Mouse (Mus musculus) frontal cortex, postnatal 36 days (tissue): ENCODE results near the gene Mlxip.
A peak's percentile ranks its signal among the peaks of the same experiment; 100 is the strongest.

Source experiments
- DNase-seq, 2 experiments: peaks; one replicate each; pipeline ENCODE4 v3.0.0; 2022; ENCODE audit warnings: low spot score in 2 of 2

The Mlxip gene

DNA sequence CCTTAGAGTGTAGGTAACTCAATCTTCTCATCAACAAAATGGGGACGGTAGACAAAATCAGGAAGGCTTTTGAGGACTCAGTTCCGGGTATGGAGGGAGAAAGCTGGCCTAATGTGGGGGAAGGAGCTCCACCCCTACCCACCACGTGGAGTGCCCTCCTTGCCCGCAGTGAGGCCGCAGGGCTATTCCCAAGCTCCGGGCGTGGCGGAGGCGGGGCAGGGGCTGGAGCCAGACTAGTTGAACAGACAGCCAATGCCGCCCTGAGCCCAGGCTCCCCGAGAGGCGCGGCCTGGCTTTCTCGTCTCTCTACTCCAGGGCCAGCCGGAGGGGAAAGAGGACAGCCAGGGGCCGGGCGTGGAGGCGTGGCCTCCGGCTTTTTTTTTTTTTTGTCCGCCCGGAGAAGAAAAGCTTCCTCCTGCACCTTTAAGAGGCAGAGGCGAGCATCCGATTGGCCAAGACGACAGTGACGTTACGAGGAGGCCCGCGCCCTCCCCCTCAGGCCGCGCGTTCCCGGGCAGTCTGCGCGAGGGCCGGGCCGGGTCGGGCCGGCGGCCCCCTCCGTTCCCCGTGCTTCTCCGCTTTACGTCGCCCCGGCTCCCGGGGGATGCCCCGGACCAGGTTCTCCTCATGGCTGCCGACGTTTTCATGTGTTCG lies at the start of gene Mlxip:
Mlxip (plus strand) TSS at position 496 of the 654 bp plus-strand sequence.
- DNase-seq = peak; percentile 91

DNA sequence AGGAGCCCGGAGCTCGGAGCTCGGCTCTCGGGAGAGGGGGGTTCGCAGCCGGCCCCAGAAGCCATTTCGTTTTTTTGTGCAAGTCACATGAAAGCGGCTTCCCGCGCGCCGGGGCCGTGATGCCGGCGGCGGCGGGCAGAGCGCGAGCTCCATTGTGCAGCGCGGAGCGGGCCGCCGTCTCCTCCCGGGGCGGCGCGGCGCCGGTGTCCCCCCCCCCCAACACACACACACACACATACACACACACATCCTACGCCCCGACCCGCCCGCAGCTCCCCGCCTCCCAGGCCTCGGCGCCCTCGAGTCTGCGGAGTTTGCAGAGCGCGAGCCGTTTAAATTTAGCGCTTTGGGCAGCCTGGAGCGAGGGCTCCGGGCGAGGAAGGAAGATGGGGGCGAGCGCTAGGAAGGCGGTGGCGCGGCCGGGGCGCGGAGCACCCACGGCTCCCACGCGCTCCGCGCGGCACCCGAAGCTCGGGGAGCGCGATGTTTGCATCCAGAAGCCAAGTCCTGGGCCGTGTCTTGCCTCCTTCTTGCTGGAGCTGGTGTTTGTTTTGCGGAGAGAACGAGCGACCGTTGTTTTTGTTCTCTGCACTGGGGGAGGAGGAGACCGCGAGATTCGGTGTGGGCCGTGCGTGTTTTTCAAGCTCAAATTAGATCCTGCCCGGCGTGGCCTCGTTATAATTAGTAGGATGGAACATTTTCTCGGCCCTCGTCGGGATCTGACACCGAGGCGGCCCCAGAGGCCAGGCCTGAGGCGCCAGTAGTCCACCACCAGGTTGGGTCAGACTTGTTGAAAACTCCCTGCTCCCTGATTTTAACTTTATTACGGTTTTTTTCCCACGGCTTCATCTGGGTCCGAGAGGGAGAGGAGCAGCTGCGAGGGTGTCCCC lies 49.4 kb upstream of the Mlxip start:
- DNase-seq = peak; percentile 54 to 64

DNA sequence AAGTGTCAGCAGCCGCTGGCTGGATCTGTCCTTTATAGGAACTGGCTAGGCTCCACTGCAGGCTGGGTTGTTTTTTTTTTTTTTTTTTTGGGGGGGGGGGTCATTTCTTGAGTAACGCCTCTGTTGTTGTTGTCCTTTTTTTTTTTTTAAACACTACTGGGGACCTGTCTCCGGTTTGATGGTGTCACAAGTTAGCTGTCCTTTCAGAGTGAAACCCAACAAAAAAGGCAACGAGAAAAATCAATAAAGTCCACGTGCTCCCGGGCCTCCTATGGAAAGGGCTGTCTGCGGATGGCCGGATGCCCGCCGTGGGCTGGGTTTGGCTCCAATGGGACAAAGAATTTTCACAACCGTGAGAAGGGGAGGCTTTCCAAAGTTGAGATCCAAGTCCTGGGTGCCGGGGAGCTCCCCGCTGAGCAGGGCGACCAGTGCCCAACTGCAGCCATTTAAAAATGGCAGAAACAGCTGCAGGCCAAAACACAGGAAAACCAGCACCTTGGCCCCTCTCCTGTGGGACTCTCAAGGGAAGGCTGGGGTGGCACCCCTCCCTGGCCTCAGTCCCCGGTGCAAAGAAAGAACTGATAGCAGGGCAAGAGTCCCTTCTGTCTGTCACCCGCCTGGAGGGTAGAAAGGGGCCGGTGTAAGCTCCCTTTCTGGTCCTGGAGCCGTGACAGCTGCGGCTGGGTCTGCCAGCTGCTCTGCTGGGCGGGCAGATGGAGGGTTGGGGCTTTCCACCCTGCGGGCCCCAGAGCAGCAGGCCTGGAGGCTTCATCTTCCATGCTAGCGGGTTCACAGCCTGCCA lies 48.5 kb upstream of the Mlxip start:
- peak; percentile 52 to 68 for DNase-seq

DNA sequence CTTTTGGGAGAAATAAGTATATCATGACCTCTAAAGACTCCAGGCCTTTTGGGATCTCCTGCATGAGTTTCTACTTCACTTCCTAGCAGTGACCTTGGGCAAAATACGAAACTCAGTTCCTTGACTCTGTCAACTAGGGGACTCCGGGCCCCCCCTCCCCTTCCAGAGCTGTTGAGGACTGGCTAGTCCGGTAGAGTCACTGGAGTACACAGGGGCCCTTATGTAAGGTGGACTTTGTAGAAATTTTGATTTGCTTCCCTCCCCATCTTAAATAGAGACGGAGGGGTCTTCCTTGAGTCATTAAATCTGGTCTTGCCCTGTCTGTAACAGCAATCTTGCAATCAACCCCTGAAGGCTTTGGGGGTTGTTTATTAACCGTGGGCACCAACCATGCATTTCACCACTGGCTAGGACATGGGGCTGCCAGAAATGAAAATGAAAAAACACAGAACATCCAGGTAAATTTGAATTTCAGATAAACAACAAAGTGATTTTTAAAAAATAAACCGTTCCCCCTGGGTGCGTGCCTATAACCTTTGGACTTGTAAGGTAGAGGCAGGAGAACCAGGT lies 47.8 kb upstream of the Mlxip start:
- DNase-seq = no peak

DNA sequence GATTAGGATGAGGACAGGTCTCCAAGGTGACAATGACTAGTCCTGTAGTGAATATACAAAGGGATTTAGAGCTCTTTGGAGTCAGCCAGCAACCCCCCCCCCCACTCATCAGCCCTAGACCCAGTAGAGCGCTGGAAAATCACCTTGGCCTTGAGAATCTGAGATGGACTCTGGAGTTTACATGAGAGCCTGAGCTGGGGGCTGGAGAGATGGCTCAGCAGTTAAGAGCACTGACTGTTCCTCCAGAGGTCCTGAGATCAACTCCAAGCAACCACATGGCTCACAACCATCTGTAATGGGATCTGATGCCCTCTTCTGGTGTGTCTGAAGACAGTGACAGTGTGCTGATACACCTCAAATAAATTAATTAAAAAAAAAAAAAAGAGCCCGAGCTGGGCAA lies 46.6 kb upstream of the Mlxip start:
- no peak for DNase-seq

DNA sequence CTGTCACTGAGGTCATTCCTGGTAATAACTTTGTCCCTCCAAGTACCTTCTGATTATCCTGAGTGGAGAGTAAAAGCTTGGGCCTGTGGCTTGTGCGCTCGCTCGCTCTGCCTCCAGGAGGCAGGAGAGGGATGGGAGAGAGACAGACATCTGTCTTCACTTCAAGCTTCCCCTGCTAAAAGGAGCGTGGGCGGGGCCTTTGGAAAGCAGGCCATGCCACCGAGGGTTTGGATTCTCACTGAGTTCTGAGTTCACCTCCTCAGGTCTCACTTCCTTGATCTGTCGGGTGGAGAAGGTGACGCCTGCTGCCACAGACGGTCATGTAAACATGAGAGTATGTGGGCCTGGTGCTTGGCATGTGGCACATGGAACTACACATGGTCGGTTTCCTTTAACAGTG lies 44.2 kb upstream of the Mlxip start:
- DNase-seq = no peak

DNA sequence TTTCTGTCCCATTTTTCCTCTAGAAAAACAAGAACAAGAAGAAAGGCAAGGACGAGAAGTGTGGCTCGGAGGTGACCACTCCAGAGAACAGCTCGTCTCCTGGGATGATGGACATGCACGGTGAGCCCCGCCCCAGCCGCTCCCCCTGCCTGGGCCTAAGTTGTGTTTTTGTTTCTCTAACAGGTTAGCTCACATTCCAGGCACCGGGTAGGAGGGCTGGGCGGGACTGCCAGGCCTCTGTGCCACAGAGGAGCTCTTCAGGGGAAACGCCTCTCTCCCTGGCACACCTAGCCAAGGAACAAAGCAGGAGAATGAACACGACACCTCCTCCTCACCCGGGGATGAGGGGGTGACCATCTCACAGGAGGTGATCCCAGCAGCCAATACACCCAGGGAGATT lies 38.7 kb upstream of the Mlxip start:
- no peak for DNase-seq

DNA sequence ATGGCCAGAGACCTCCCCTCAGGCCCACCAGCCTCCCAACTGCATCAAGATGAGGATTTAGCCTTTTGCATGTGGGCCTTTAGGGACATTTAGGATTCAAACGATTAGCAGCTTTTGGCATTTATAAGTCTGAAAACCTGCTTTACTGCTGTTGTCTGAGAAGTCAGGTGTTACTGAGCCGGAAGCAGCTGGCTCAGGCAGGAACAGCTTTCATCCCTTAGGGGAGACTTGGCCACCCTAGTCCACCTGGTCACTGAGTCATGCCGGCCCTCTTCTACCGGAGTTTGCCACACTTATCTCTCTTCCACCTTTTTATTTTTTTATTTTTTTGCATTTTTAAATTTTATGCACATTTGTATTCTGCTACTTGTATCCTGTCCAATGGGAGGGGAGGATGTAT lies 37.3 kb upstream of the Mlxip start:
- DNase-seq = no peak

DNA sequence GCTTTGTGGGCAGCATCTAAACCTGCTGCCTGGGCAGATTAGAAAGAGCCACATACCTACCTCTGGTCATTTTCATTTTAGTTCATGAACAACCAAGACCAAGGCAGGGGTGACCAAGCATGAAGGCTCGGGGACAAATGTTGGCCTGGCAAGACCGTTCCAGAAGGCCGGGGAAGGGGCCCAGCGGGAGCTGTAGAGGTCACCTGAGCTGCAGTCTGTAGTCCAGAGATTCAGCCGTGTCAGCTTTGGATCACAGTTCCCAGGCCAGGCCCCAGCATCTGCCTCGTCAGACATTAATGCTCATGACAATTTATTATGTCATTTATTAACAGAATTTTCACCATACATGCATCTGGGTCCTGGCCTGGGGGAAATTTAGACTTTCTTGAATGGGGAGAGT lies 35.2 kb upstream of the Mlxip start:
- no peak for DNase-seq

DNA sequence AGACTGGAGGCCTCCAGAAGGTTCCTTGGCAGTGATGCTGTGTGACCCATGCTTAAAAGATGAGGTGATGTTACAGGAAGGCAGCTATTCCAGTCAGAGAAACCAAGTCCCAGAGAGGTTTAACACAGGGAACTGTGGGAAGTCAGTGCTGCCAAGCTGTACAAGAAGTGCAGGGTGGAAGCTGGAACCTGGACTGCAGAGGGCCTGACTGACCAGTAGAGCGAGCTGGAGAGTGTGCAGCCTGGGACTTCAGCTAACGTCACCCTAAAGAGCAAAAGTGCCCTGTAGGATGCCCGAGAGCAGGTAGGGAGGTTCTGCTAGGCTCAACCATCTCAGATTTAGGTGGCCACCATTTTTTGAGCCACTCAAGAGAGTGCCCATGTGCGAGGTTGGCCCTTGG lies 31.7 kb upstream of the Mlxip start:
- no peak for DNase-seq

DNA sequence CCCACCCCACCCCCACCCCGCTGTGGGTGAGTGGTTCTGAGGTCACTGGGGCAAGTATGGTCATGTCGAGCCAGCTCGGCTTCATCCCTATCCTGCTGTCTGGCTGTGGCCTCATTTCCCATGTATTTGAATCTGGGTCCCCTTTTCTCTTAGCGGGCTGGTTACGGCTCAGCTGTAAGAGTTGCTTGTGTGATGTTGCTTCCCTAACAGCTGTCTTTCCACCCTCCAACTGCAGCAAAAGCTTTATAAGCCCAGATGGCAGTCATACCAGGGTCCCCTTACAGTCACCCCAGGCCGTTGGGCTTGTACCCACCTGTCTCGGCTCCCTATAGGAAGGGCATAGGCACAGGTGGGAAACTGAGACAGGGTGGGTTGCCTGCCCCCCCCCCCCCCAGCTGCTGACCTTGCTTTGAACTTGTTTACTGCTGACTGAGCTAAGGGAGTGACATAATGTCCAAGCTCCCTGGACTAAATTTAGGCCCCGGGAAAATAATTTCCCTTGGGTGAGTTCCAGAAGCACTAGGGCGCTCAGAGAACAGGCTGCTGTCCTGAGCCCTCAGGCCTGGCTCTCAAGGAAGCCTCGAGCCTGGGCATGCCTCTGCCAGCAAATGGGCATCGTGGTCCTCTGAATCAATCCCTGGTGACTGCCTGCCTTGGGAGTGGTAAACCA lies 30.2 kb upstream of the Mlxip start:
- no peak for DNase-seq

DNA sequence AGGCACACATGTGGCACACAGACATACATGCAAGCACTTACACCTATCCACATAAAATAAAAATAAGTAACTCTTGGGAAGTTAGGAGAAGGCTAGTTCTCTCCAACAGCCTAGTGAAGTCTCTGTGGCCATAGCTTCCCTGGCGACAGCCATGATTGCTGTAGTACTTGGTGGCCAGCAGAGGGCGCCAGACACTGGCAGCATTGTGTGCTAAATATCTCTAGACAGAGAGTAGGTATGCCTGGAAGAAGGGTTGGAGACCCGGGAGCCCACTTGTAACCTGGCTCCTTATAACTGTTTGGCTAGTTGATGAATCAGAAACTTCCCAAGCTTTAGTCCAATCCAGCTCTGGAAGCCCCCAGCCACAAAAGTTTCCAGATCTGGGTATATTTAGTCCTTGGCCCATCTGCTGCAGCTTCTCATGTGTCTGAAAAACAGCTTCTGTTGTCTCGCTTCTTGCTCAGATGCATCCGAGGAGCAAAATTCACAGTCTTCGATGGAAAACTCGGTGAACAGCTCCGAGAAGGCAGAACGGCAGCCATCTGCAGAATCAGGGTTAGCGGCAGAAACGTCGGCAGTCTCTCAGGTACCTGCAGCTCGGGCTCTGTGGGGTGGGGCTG lies 25.6 kb upstream of the Mlxip start:
- peak; percentile 33 to 61 for DNase-seq

DNA sequence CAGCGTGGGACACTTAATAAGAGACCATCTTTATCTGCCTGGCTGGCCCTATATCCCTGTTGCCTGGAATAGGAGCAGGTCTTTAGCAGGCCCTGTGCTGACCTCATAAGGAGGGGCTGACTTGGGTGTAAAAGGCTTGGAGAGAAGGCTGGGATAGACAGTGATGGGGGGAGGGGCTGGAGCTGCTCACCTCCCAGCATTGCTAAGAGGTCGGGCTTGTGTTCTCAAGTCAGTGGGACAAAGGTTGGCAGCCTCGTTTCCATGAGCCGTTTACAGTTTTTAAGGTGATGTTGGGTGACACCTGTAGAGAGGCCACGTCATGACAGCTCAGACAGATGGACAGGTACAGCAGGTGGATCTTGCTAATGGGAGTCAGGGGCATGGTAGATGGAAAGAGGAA lies 24.5 kb upstream of the Mlxip start:
- no peak for DNase-seq

DNA sequence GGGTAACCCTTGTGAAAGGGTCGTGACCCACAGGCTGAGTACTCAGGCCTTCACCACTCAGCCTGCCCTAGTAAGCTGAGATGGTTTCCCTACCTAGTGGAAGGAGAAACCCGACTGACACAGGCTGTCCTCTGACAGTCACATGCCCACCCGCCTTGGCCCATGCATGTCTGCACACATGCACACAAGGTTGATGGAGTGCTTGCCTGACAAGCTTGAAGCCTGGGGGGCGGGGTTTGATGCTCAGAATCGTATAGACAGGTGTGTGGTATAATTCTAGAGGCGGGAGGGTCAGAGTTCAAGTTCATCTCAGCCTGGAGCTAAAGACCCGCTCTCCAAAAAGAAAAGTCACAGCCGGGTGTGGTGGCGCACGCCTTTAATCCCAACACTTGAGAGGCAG lies 19.3 kb upstream of the Mlxip start:
- DNase-seq = no peak

DNA sequence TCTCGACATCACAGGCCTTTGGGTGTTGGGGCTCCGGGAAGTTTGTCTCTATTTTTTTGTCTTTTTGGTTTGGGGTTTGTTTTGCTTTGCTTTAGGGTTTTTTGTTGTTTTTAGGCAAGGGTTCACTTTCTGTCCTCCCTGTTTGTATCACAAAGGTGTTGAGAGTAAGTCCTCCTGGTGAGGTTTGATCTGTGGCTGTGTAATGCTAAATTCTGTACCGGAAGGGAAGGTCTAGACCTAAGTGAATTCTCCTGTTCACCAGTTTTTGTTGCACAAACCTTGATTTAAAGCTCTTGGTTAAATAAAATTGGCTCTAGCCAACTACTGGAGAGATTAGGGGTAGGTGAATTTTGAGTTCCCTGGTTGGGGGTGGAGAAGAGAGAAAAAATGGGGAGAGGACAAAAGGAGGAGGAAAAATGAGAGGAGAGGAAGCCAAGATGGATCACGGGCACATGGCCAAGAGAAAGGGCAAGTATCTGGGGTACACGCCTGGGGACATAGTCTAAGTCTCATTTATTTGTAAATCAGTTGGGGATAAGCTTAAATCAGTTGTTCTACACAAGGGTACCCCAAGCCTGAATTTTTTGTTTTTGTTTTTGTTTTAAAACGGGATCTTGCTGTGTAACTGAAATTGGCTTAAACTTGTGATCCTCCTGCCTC lies 18.7 kb upstream of the Mlxip start:
- no peak for DNase-seq

DNA sequence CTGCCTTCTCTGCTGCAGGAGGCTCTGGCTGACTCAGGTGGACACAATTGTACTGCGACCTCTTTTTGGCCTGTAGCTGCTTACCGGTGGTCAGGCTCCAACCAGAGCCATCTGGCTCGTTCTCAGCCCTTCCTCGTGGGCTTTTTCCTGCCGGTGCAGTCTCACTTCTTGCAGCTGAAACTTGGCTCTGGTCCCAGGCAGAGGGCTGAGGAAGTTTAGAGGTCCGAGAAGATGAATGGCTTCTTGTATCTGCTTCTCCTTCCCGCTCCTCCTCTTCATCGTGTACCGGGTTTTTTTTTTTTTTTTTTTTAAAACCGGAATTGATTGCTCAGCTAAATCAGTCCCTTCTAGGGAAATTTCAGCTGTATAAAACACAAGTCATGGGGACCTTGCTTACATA lies 18.0 kb upstream of the Mlxip start:
- peak in 1 of 2 experiments; percentile 59 for DNase-seq

DNA sequence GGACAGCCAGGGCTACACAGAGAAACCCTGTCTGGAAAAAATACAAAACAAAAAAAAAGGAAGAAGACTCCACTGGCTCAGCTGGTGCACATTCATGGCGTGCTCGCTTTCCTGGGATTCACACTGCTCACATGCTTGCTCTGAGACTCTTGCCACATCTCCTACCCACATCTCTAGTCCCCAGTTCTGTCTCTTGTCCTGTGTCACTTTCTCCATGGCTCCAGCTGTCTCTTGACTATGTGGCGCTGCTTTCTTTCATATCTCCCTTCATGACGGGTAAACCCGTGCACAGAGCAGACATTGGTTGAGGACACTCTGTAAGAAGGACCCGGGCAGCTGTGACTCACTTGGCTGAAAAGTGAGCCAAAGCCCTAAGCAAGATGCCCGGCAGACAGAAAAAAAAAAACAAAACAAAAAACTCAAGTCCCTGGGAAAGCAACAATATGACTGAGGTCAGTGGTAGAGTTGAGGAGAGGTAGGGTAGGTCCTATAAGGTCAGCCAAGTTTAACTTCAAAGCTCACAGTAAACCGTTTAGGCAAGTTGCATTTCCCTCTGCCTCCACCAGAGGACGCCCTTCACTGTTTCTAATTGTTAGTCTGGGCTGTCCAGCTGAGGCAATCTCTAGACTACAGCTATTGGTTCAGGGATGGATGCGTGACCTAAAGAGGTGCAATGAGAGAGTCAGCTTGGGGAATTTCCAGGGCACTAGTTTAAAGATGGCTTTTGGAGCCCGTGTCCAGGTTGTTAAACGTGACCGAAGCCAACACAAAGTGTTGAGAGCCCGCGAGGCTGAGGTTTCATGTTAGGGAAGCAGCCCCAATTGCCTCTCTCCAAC lies 17.3 kb upstream of the Mlxip start:
- peak; percentile 70 to 81 for DNase-seq

DNA sequence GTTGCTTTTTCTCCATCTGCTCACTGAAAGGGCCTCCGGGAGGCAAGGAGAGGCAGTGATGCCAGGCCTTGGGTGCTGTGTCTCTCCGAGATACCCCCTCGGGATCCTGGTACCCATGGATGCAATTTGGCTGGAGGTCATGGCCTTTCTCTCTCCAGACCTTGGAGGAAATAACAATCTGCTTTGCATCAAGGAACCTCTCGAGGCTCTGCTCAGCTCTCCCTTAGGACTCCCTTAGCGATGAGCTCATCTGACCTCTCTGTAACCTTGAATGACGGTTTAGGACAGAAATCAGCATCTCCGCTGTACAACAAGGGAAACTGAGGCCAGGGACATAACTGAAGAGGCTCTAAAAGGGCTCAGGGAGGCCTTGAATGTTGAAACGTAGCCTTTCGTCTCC lies 15.9 kb upstream of the Mlxip start:
- DNase-seq = no peak

DNA sequence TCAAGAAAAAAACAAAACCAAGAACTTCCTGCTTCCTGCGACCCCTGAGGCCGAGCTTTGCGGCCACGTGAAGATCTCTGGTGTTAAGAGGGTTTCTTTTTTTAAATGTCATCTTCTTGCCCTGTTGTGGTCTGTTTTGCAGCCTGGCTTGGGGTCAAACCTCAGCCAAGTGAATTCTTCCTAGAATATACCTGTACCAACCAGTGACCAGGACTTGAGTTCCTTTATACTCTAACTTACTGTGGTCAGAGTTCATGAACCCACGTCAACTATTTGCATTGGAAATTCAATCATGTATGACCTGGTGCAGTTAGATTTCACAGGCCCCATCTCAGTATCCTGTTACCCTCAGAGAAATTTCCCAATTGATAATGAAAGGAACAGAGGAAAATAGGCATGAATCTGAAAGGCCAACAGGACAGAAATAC lies 15.1 kb upstream of the Mlxip start:
- DNase-seq = no peak

DNA sequence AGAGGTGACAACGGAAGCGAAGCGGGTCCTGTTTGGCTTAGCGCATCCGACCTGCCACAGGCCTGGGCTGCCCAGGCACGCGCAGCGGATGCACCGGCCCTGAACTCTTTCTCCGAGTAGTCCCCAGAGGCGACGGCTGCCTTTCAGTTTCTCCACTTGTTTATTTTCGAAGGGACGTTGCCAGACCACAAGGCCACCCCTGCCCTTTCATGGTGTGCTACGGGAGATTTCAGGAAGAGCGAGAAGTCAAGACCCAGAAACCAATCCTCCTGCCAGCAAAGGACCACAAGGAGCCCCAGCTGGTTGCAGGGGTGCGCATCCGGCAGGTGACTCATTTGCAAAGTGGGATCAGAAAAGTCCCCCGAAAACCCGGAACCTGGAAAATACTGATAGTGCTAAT lies 12.6 kb upstream of the Mlxip start:
- no peak for DNase-seq
